Mouse (Mus musculus): ENCODE data around the gene Letmd1.
"Not testable (repeated sequence)": the region's sequence is repeated elsewhere in the genome, so short reads cannot be mapped to it uniquely, and the experiment has no call there.

The Letmd1 gene

DNA sequence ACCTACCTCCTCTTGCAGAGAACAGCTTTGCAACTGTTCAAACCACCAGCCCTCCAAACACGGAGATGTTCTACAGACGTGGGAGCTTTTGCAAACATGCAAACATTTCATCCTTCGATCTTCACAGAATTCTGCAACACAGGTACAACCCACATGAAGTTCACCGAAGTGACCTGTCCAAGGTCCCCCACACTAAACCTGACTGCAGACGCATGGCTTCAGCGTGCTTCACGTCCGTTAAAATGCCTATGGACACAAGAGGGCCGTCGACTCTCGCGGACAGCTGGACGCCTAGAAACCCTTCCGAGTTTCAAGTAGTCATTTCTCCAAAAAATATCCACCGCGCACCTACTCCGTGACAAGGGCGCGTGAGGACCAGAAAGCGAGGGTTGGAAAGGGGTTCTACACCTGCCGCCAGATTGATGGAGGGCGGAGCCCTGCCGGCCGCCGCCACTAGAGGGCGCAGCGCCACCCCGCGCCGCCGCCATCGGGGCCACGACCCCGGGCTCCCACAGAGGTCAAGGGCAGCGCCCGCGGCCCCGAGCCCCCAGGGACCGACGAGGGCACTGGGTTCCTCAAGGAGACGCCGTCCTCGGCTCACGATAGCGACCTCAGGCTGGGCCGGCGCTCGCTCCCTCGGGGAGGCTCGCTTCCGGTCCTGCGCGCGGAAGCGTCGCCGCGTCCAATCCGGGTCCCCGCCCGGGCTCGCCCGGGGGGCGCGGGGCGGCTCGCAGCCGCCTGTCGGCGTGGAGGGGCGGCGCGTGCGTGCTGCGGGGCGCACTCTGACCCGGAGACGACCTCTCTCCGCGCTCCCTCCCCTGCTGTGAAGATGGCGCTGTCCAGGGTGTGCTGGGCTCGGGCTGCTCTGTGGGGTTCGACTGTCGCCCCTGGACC, at the start of gene Letmd1:
Letmd1 (plus strand) TSS at position 729 of the 894 bp plus-strand sequence.
- peak; percentile 84 for DNase-seq (ENCODE audit: low read depth, low spot score)

DNA sequence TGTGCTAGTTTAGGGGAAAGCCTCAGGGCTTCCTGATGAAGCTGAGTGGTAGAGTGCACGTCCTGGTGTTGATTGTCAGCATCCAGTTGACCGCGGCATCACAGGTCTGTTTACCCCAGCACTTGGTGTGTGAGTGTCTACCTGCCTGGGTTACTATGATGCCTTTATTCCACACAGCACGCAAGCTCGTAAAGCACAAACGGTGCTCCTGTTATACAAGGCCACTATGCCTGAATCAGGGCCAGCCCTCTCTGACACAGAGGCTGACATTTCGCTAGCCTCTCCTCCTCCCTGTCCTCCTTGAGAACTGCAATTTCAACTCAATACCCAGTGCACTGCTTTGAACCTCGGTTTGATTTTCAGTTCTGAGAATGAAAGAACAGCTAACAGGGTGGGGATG, 49.5 kb upstream of the Letmd1 start:
- no peak for DNase-seq (ENCODE audit: low read depth, low spot score)

DNA sequence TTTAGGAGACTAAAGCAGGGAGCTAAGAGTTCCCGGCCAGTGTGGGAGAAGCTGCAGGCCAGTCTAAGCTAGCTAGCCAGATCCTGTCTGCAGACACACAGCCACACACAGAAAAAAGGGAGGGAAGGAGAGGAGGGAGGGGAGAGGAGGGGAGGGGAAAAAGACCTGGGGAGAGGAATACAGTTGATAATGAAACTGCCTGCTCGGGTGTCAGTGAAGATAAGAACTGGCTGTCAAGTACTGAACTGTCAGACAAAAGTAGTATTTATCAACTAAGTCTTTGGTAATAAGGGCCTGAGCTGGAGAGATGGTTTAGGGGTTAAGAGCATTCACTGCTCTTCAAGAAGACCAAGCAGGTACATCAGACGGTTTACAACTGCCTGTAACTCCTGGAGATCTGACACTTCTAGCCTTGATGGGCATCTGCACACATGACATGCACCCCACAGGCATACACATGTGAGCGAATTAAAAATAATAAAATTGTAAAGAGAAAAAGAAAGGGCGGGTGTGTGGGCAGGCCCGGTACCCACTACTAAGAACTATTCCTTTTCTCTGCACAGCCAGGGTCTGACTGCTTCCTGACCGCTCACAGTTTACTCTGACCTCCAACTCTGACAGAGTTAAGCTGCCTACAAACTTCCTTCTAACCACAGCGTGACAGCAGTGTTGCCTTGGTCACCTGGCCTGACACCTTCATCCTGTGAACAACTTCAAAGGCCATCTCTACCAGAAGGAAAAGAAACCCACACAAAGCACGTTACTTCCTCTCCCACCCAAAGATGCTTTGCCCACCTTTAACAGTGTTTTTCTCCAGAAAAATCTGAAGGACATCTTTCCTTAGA, 48.7 kb upstream of the Letmd1 start:
- no peak for DNase-seq (ENCODE audit: low read depth, low spot score)

DNA sequence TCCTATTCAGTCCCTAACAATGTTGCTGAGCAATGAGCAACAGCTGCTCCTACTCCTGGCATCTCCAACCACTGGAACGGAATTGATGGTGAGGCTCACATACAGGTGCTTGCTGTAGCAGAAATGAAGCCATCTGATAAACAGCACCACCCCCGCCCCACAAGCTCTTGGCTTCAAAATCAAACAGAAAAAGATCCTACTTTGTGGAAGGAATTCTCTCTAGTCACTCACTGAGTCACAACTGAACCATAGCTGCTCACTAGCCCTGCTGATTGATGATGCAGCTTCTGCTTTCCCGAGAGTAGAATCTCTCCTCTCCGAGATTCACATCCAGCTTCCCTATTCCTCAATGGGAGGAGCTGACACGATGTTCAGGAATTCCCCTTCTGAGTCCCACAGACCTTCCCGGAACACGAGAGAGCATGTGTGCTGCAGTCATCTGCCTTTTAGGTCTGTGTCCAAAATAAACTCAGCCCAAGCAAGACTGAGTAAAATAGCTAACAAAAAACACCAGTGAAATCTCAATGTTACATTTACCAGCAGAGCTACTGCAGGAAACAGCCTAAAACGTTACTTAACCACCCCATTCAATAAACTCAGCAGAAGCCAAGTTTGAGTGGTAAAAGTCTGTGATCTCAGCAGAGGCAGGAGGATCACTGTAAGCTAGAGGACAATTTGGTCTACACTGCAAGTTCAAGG, 47.6 kb upstream of the Letmd1 start:
- no peak for DNase-seq (ENCODE audit: low read depth, low spot score)

DNA sequence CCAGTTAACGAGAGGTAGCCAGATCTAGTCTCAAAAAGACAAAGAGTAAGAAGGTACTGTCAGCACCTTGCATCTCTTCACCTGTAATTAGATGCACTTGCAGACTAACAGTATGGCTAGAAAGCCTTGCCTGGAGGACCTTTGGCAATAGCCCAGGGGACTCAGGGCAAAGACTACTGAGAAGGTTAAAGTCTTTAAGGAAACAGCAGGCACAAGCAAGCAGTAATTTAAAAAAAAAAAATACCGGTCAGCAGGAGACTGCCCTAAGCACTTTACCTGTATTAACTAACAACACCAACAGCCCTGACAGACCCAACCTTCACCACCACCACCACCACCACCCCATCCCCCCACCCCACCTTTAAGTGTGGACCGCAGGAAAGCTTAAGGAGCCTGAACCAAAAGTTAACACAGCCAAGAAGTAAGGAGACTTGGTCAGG, 47.0 kb upstream of the Letmd1 start, which contains the start of gene Gm5475:
Gm5475 (plus strand) TSS at position 390 of the 440 bp plus-strand sequence.
- not testable (repeated sequence) for DNase-seq (ENCODE audit: low read depth, low spot score)

DNA sequence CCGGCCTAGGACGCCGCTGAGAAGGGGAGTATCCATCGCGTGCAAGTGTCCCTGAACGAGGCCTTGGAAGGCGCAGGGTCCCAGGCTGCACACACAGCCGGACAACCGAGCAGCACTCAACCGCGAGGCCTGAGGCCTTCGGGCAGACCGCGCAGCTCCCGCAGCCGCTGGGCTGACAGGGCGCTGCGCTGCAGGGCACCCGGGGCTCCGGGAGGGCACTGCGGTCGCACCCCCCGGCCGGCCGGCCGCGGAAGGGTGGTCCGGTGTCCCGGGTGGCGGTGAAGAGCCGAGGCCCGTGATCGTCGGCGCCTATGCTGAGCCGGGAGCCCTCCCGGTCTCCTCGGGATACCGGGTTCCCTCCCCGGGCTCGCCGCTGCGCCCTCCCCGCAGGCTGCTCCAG, 46.3 kb upstream of the Letmd1 start:
- DNase-seq (ENCODE audit: low read depth, low spot score) = peak; percentile 61

DNA sequence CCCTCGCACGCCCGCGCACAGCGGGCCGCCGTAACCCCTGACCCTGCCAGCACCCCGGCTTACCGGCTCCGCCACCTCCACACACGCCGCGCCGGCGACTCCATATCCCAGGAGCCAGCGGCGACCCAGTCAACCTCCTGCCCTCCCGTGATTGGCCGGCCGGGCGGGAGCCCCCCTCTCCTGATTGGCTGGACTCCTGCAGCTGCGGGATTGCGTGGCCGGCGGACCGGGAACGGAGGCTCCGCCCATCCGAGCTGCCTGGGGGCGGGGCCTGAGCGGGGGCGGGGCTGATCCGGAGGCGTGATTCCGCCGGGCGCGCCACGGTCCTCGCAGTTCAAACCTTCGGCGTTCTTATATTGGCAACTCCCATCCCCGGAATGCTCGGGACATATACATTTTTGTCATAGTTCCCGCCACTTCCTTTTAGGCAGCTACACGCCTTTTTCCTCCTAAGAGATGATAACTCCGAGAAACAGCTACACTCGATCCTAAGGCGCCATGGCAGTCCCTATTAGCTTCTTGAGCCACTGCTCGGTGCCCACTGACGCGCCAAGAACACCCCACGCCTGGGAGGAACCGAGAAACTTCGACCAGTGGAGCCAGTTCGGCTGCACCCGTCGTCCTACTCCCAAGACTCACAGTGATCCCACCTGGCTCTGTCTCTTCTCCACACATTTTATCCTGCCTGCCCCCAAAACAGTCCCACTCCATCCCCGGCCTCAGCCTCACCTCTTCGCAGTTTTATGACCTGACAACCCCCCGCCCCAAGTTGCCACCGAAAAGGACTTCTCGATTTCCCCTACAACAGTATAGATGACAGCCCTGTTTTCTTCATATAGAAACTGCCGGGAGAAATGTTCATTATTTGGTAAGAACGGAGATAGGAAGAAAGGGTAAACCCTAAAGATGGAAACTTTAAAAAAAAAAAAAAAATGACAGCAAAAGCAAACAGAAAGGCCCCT, 45.6 kb upstream of the Letmd1 start:
- DNase-seq (ENCODE audit: low read depth, low spot score) = peak; percentile 95

GRCm38 (mm10) chr15:100423916-100424315, 44.9 kb upstream of the Letmd1 start:
- DNase-seq (ENCODE audit: low read depth, low spot score) = no peak

DNA sequence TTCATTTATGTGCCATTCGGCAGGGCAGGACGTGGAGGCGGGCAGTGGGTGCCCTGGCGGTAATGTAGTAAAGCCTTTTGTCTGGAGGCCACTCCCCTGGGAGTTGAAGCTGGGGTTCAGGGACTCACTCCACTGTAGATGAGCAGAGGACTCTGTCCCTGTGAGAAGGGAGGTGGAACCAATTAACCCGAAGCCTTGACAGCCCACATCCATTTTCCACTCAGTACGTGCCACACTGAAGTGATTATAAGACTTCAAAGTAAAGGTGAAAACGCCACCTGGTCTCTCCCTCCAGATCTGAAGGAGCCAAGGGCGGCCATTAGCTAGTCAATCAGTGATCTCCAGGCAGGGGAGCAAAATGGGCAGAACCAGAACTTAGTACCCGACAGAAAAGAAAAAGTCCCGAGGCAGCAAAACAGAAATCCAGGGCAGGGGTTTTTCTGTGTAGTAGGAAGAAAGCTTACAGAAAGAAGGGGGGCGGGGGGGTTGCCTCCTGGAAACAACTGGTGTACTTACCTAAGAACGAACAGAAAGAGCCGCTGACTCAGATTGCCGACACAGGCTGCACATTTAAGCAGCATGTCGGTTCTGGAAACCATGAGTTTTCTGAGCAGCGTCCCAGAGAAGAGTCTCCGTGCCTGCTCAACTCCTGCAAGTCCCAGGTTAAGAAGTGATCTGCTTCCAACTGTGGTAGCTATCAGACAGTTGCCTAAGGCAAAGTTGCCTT, 44.3 kb upstream of the Letmd1 start, which contains the start of gene Slc11a2:
Slc11a2 (minus strand) TSS at position 677 of the 727 bp plus-strand sequence.
- DNase-seq (ENCODE audit: low read depth, low spot score) = no peak

- DNase-seq (ENCODE audit: low read depth, low spot score) = no peak
Measured at GRCm38 (mm10) chr15:100428296-100428905, 40.4 kb upstream of the Letmd1 start.

GRCm38 (mm10) chr15:100429959-100430565, 38.8 kb upstream of the Letmd1 start:
- no peak for DNase-seq (ENCODE audit: low read depth, low spot score)

GRCm38 (mm10) chr15:100433234-100433633, 35.6 kb upstream of the Letmd1 start:
- no peak for DNase-seq (ENCODE audit: low read depth, low spot score)

DNA sequence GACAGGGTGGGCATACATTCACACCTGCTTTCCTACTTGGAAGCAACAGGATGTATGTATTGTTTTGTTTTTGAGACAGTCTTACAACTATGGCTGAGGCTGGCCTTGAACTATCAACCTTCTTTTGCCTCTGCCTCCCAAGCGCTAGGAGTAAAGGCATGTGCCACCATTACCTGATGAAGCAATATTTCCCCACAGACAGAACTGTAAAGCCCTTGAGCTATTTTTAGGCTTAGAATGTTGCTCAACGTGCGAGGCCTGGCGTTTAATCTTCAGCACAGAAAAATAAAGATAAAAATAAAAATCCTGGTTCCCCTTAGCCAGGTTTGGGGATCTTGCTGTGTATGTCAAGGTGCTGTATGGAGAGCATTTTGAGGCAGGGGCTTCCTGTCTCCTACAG, 32.7 kb upstream of the Letmd1 start:
- no peak for DNase-seq (ENCODE audit: low read depth, low spot score)

- DNase-seq (ENCODE audit: low read depth, low spot score) = no peak
Measured at GRCm38 (mm10) chr15:100436518-100436917, 32.3 kb upstream of the Letmd1 start.

- DNase-seq (ENCODE audit: low read depth, low spot score) = peak; percentile 81
Measured at GRCm38 (mm10) chr15:100443126-100443922, 25.5 kb upstream of the Letmd1 start.

DNA sequence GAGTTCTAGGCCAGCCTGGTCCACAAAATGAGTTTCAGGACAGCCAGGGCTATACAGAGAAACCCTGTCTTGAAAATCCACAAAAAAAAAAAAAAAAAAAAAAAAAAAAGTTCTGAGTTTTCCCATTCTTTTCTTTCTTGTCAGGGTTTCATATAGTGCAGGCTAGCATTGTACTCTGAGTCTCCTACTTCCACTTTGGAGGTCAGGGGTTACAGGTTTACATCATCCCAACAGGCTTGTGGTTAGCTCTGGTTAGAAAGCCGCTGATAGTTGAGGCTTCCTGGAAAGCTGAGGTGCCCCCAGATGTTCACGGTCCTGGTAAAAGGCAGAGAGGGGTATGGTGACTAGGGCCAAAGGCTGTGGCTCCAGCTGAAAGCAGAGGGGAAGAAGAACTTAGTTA, 21.9 kb upstream of the Letmd1 start:
- no peak for DNase-seq (ENCODE audit: low read depth, low spot score)

DNA sequence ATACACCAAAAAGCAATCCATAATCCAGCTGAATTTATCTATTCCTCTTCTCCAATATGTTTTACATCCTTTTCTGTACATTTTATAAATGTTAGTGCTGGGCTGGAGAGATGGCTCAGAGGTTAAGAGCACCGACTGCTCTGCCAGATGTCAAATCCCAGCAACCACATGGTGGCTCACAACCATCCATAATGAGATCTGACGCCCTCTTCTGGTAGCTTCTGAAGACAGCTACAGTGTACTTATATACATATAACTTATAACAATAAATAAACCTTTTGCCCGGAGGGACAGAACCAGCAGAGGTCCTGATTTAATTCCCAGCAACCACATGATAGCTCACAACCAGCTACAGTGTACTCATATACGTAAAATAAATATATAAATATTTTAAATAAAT, 20.3 kb upstream of the Letmd1 start:
- DNase-seq (ENCODE audit: low read depth, low spot score) = peak; percentile 70

- no peak for DNase-seq (ENCODE audit: low read depth, low spot score)
Measured at GRCm38 (mm10) chr15:100449495-100449894, 19.3 kb upstream of the Letmd1 start.
